Mouse (Mus musculus): ENCODE data around the gene Gm37240.

GRCm38 (mm10) chr3:84936956-84937355 lies 950.4 kb downstream of the Gm37240 start:
- no peak for TF ChIP-seq CTCF (IDR thresholded peaks at IDR 0.05; ENCODE audit: borderline replicate concordance, insufficient read depth, low read length)
- TF ChIP-seq POLR2A (IDR thresholded peaks at IDR 0.05; ENCODE audit: low read depth, low read length) = no peak
